Mouse (Mus musculus): ENCODE results near the gene Nptx2. TPM values are rescaled to one million over a fixed set of nuclear protein-coding genes. Genes with fewer than 3 reads are reported as not detected.

The Nptx2 gene
- polyA plus RNA-seq, 1 experiment from 2014 or later, result 4.2 TPM

Other genes starting within 250 kb of the Nptx2 start
- 14.3 and 16.1 TPM in 2 replicates for gene Baiap2l1, start 187.8 kb upstream of the Nptx2 start, polyA plus RNA-seq (2014; fragmentation: Nextera tagmentation; extraction: Ambion mirVana)
- gene Tmem130, start 215.9 kb downstream of the Nptx2 start, polyA plus RNA-seq (2014; fragmentation: Nextera tagmentation; extraction: Ambion mirVana), result 2.5 and 2.7 TPM in 2 replicates
- gene Trrap, start 221.8 kb downstream of the Nptx2 start, polyA plus RNA-seq (2014; fragmentation: Nextera tagmentation; extraction: Ambion mirVana), result 95.0 and 101 TPM in 2 replicates